Mouse (Mus musculus): ENCODE results near the gene Adcy5.

DNA sequence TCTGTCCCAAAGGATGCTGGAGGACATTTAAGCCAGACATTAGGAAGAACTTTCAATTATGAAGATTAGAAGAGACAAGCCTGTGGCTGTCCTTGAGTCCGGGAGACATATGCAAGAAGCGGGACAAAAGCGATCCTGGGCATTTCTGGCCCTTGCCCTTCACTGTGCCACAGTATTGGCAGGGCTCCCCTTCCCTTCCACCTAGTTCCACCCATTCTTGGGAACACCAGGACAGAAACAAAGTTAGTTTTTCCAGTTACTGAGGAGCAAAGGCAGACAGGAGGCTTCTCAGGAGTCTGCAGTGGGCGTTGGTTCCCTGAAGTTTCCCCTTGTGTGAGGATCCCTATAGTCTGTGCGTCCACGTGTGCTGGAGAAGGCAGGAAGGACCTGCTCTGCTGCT is 51.7 kb downstream of the Adcy5 start:
- TF ChIP-seq NRF1 (IDR thresholded peaks at IDR 0.05; ENCODE audit: insufficient read depth, low read depth, low read length, poor library complexity, severe bottlenecking), result no peak
- TF ChIP-seq ZC3H11A (IDR thresholded peaks at IDR 0.05; ENCODE audit: low read depth, low read length), result no peak
- TF ChIP-seq ZNF384 (IDR thresholded peaks at IDR 0.05; ENCODE audit: low read depth, low read length), result no peak
- TF ChIP-seq HCFC1 (IDR thresholded peaks at IDR 0.05; ENCODE audit: low read depth, low read length), result no peak
- no peak for TF ChIP-seq CTCF (IDR thresholded peaks at IDR 0.05 in 2 of 3, conservative IDR thresholded peaks at IDR 0.05 in 1 of 3; ENCODE audit: control insufficient read depth in 1 of 3, insufficient read depth in 1 of 3, low read depth in 2 of 3, low read length in 3 of 3, poor library complexity in 1 of 3, severe bottlenecking in 1 of 3)
- TF ChIP-seq RAD21 (IDR thresholded peaks at IDR 0.05; ENCODE audit: low read depth, low read length), result no peak

All from MEL (cell line).